Mouse (Mus musculus): ENCODE results near the gene Slc25a1.
"Not testable (repeated sequence)": the region's sequence is repeated elsewhere in the genome, so short reads cannot be mapped to it uniquely, and the experiment has no call there.

The Slc25a1 gene

DNA sequence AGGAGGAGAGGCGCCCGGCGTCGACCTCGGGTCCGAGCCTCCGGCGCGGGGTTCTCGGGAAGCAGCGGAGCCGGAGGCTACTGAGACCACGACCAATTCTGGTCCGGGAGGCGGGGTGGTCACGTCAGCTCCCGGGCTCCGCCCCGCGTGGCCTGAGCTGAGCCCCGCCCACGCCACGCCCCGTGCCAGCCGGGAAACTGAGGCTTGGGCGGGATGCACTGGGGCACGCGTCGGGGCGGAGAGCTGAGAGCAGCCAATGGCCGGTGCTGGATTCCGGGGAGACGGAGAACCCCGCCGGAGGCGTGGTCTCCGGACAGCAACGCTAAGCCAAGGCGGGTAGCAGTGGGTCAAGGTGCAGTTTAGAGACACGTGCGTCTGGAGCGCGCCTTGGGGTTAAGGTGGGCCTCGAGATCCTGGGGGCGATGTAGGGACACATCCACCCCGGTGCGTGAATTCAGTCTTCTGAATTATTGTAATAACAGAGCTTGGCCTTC lies at the start of gene Slc25a1:
Slc25a1 (minus strand) TSS at position 133 of the 494 bp plus-strand sequence.
- peak; percentile 79 for DNase-seq

- no peak for DNase-seq
Observed at GRCm38 (mm10) chr16:17971853-17972252, 43.8 kb upstream of the Slc25a1 start.

GRCm38 (mm10) chr16:17962091-17962490 lies 34.1 kb upstream of the Slc25a1 start:
- DNase-seq: no peak

DNA sequence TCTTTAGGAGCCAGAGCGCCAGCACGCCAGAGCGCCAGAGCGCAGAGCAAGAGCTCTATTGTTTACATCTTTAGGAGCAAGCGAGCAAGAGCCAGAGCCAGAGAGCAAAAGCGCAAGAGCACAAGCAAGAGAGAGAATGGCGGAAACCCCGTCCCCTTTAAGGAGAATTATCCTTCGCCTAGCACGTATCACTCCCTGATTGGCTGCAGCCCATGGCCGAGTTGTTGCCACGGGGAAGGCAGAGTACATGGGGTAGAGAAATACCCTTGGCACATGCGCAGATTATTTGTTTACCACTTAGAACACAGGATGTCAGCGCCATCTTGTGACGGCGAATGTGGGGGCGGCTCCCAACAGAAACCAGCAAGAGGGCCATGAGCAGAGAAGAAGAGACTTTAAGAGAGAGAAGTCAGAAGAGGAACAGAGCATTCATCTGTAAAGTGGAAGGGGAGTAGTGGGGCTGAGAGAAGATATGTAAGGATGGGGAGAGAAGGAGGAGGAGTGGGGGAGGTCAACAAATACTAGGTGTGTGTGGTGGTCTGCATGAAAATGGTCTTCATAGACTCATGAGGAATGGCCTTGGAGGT lies 28.1 kb upstream of the Slc25a1 start:
- DNase-seq: not testable (repeated sequence)

- no peak for DNase-seq
Observed at GRCm38 (mm10) chr16:17951618-17952017, 23.6 kb upstream of the Slc25a1 start.

- DNase-seq: no peak
Observed at GRCm38 (mm10) chr16:17950068-17950467, 22.0 kb upstream of the Slc25a1 start.

GRCm38 (mm10) chr16:17949421-17949877 lies 21.4 kb upstream of the Slc25a1 start:
- DNase-seq: no peak

GRCm38 (mm10) chr16:17945081-17945831 lies 17.2 kb upstream of the Slc25a1 start:
- no peak for DNase-seq

- no peak for DNase-seq
Observed at GRCm38 (mm10) chr16:17943466-17943865, 15.4 kb upstream of the Slc25a1 start.

DNA sequence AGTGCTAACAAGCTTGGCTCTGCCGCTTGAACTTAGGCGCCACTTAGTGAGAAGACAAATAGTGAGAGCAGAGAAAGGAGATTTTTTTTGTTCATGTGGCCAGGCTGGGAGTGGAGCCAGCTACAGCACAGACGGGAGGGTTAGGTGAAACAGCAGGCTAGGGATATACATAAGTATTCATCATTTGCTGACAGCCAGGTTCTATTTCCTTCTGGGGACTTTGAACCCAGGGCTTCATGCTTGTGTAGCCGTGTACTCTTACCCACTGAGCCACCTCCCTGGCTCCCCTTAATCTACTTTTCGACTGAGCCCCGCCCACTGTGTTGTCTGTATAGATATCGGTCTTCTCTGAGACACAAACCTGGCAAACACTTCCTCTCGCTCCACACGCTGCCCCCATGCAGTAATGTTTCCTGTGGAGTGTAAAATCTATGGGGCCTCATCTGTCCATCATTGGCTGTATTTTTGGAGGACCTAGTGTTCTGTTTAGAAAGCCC lies 11.3 kb upstream of the Slc25a1 start:
- DNase-seq: no peak

DNA sequence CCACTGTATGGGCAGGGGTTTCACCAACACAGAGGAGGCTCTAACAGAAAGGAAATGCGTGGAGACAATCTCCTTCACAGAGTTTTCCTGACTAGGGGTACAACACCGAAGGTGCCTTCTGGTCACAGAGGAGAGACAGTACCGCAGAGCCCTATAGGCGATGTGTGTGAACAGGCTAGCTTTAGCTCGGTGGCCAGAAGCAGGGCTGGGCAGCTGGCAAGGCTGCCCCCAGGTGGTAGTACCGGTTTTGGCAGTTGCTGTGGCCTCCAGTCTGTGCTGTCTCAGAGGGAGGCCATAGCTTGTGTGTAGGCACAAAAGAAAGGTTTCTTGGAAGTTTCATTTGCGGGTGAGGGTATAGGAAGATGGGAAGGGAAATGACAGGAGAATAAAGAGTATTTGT lies 10.8 kb upstream of the Slc25a1 start:
- DNase-seq: no peak

DNA sequence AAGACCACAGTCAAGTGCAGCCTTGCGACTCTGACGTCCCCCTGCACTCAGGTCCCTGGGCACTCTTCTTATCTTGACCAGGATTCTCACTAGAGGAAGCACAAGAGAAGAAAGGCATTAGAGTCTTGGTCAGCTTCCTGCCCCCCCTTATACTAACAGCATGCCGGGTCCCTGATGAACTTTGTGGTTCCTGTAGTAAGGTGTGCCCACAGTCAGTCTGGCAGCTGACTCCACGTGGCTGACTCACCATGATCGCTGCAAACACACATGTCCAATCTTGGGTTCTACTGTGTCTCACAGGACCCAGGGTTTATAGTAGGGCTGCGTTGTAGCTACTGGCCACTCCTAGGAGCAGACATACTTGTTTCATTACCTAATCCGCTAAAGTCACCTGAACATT lies 10.2 kb upstream of the Slc25a1 start:
- no peak for DNase-seq

- DNase-seq: no peak
Observed at GRCm38 (mm10) chr16:17936776-17937175, 8.8 kb upstream of the Slc25a1 start.

DNA sequence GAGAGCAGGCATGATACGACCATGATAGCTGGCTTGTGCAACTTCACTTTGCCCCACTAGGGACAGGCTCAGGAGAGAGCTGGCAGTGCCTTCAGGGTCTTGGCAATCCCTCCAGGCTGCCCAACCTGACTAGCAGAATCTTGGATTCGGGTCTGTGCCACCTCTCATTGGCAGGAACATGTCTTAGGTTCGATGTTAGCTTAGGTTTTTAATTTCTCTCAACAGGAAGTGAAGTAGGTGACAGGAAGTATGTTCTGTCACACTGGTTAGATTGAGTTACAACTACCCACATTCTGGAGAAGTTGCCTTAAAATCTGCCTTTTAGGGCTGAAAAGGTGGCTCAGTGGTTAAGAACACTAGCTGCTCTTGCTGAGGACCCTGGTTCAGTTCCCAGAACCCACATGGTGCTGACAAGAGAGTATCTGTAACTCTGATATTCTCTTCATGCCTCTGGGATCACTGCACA lies 6.5 kb upstream of the Slc25a1 start:
- DNase-seq: no peak

GRCm38 (mm10) chr16:17933594-17934444 lies 5.8 kb upstream of the Slc25a1 start:
- DNase-seq: no peak

- no peak for DNase-seq
Observed at GRCm38 (mm10) chr16:17931906-17932460, 4.0 kb upstream of the Slc25a1 start.

GRCm38 (mm10) chr16:17929631-17930030 lies 1.6 kb upstream of the Slc25a1 start:
- DNase-seq: no peak

DNA sequence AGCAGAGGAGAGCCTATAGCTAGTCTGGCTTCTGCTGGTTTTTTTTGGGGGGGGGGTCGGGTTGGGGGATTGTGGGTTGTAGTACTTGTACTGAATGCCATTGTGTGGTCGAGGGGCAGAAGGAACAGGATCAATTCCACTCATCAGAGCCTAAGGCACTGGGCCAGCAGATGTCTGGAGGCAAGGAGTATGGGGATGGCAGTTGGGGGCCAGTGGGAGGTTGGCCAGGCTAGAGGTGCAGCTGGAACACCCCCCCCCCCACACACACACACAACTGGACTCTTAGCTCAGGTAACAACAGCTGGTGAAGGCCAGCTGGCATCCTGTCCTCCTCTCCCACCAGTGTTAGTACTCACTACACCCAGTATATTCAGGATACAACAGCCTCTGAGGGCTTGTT lies 1.2 kb upstream of the Slc25a1 start:
- no peak for DNase-seq

DNA sequence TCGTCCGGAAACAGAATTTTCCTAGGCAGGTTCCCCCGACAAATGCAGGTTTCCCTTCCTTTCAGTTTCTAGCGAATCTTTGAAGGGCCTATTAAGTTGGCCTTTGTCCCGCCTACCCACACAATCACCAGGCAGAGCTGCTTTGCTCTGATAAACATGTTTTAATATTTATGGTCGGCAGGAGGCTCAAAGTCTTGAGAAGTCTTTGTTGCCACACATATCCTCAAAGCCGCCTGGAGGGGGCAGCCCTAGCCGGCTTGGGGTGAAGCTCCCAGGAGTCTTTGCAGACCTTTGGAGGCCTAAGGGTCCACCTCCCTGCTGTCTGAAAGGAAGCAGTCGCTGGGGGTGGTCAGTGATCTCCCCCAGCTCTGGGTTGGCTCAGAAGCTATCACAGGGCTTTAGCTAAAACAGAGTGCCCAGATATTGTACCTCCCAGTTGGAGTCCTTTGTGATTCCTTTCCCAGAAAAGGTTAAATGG lies 647 bp upstream of the Slc25a1 start:
- peak; percentile 67 for DNase-seq

DNA sequence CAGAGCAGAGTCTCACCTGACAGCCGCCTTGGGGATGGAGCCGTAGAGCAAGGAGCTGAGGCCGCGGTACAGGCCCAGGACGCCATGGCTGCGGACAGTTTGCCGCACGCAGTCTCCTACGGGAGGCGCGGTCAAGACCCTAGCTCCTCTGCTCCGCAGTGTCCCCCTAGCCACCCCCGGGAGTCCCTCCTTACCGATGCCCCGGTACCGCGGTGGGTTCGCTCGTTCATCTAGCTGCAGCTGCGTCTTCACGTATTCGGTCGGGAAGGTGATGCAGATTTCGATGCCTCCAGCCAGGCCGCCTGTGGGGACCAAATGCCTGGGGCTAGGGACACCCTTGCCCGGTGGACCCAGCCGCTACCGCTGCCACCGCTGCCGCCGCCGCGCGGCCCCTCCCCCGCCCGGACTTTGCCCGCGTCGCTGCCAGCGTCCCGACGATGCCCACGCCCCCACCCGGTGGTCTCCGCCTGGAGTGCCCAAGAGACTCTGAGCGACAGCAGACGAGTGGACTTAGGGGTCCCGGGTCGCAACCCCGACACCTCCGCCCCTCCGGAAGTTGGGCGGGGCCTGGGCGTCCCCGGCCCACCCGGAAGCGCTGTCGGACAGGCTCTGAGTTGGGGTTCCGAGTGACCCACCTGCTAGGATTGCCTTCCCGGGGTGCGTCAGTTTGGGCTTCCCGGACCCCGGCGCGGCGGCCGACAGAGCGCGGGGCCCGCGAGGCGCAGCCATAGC lies 502 bp downstream of the Slc25a1 start:
- peak; percentile 61 for DNase-seq

- peak; percentile 53 for DNase-seq
Observed at GRCm38 (mm10) chr16:17922163-17922538, 5.9 kb downstream of the Slc25a1 start.

Measured in right cerebral cortex, postnatal 4 days (tissue).